ENCODE assay signal across 17 mouse cellular contexts in genomic region chr11:23647835-23648234, GRCm38 (mm10). TPM values are rescaled to one million over a fixed set of nuclear protein-coding genes. Genes with fewer than 3 reads are reported as not detected.
DNase-seq lines count a peak whose midpoint lies in the region; TF ChIP-seq lines count a peak whose summit lies in the region.
"Had no signal": no experiment of that assay in that cellular context is flagged by ENCODE, and none has a peak within 500 bp of the region (broad histone marks: within the 10 kb centered on the region; RNA-seq: fewer than 3 reads in every experiment).

No protein-coding gene starts in this region.

- H3K9ac ChIP-seq in MEL (ENCODE audit: control insufficient read depth, low read depth, low read length, poor library complexity, severe bottlenecking) = no peak overlapping the region

- TF ChIP-seq POLR2A in MEL (IDR thresholded peaks at IDR 0.05; ENCODE audit: control insufficient read depth in 1 of 2, insufficient read depth in 1 of 2, low read depth in 1 of 2, low read length in 2 of 2, poor library complexity in 1 of 2) = no peak

- no peaks in the 10 kb centered on the region for H3K79me2 ChIP-seq in MEL (ENCODE audit: control insufficient read depth, insufficient read depth, low read length, poor library complexity)

- H3K4me3 ChIP-seq in MEL (ENCODE audit: control insufficient read depth in 1 of 2, insufficient read depth in 1 of 2, low read depth in 2 of 2, low read length in 2 of 2) = no peak overlapping the region

- TF ChIP-seq CTCF in MEL (IDR thresholded peaks at IDR 0.05 in 2 of 3, conservative IDR thresholded peaks at IDR 0.05 in 1 of 3; ENCODE audit: control insufficient read depth in 1 of 3, insufficient read depth in 1 of 3, low read depth in 2 of 3, low read length in 3 of 3, poor library complexity in 1 of 3, severe bottlenecking in 1 of 3) = no peak

- peaks cover 0 to 24% of the 10 kb centered on the region in 2 experiments; a peak in 2 of 4 replicates for H3K36me3 ChIP-seq in MEL (ENCODE audit: control insufficient read depth in 1 of 2, insufficient read depth in 2 of 2, low read length in 2 of 2)

- peak in 1 of 2 experiments; percentile 44; a peak in 1 of 4 replicates for TF ChIP-seq EP300 in MEL (IDR thresholded peaks at IDR 0.05; ENCODE audit: low read depth in 1 of 2, low read length in 2 of 2)

- H3K27me3 ChIP-seq in MEL (ENCODE audit: control insufficient read depth in 1 of 2, insufficient read depth in 2 of 2, low read length in 2 of 2) = no peaks in the 10 kb centered on the region
- H3K27me3 ChIP-seq: CH12.LX, Patski had no signal

- no peak overlapping the region for H3K27ac ChIP-seq in MEL (ENCODE audit: control insufficient read depth, low read depth, low read length)

- no peaks in the 10 kb centered on the region for H3K9me3 ChIP-seq in MEL (replicated peaks; ENCODE audit: insufficient read depth, low read length)
- H3K9me3 ChIP-seq: G1E had no signal

- DNase-seq in MEL (ENCODE audit: low read depth, low spot score) = no peak
- DNase-seq in embryo, embryonic 10 days (ENCODE audit: low spot score) = no peak
- DNase-seq: adrenal gland, adult 2 months; adrenal gland, adult 8-10 months; adrenal gland, postnatal 10 days; adrenal gland, postnatal 14 days; adrenal gland, postnatal 25 days; adrenal gland, postnatal 36 days; B cell, adult 2 months; cerebellum, adult 11 months; cerebellum, adult 11-12 months; cerebellum, adult 18-20 months; cerebellum, adult 2 months; cerebellum, adult 8-10 months had no signal

- TF ChIP-seq RAD21 in MEL (IDR thresholded peaks at IDR 0.05; ENCODE audit: low read depth, low read length) = no peak

- no peaks in the 10 kb centered on the region for H3K4me1 ChIP-seq in MEL (ENCODE audit: control insufficient read depth in 1 of 2, insufficient read depth in 2 of 2, low read length in 2 of 2)

TF ChIP-seq in MEL, 35 proteins besides CTCF, POLR2A, EP300 and RAD21:
- peak; percentile 55; the same call in 1 of the 2 replicates for TF ChIP-seq TCF12 (IDR thresholded peaks at IDR 0.05; ENCODE audit: low read depth, low read length)
- peak; percentile 82 for TF ChIP-seq RCOR1 (IDR thresholded peaks at IDR 0.05; ENCODE audit: low read depth, low read length)
- TF ChIP-seq CHD2 (IDR thresholded peaks at IDR 0.05; ENCODE audit: low read length) = no peak

RNA-seq across cellular contexts. Expression of gene 0610010F05Rik, which starts 14.4 kb away (rescaled TPM):
- total RNA-seq in MEL (2012; rRNA removed) = 13.7 and 14.1 TPM in 2 replicates
- polyA plus RNA-seq in MEL (2012; ENCODE audit: insufficient read depth in 1 of 2, insufficient read length in 2 of 2, low read depth in 1 of 2, low replicate concordance in 2 of 2, missing spikeins in 1 of 2) = 100 to 1,000 TPM in 1 of 2 experiments, 10 to 100 TPM in 1; 13.8 to 156 TPM

RNA-seq across cellular contexts. Expression of gene Pus10, which starts 17.6 kb away (rescaled TPM):
- total RNA-seq in MEL (2012; rRNA removed) = 52.5 and 55.3 TPM in 2 replicates
- polyA plus RNA-seq in MEL (2012; ENCODE audit: insufficient read depth in 1 of 2, insufficient read length in 2 of 2, low read depth in 1 of 2, low replicate concordance in 2 of 2, missing spikeins in 1 of 2) = 100 to 1,000 TPM in 1 of 2 experiments, 10 to 100 TPM in 1; 43.4 to 416 TPM

RNA-seq across cellular contexts. Expression of gene Pex13, which starts 17.9 kb away (rescaled TPM):
- 24.7 and 32.1 TPM in 2 replicates for total RNA-seq in MEL (2012; rRNA removed)
- 10 to 100 TPM in 1 of 2 experiments, not detected in 1; 24.7 TPM for polyA plus RNA-seq in MEL (2012; ENCODE audit: insufficient read depth in 1 of 2, insufficient read length in 2 of 2, low read depth in 1 of 2, low replicate concordance in 2 of 2, missing spikeins in 1 of 2)
